Mouse (Mus musculus) embryonic facial prominence, embryonic 14.5 days (tissue): ENCODE results near the gene Rgs19. TPM values are rescaled to one million over a fixed set of nuclear protein-coding genes. Genes with fewer than 3 reads are reported as not detected.

Experiments
- polyA plus RNA-seq: library from polyadenylated mRNA; unstranded; fragments of >200 nt; fragmentation: Nextera tagmentation; extraction: Ambion mirVana; gene quantifications from 2 replicates; pipeline ENCODE4 v1.2.1, GENCODE M21; 2014

The Rgs19 gene
- polyA plus RNA-seq, 1 experiment from 2014 or later, result 82.2 TPM

Other genes starting within 250 kb of the Rgs19 start
- gene Zbtb46, start 234.6 kb downstream of the Rgs19 start, polyA plus RNA-seq, result 5.7 and 5.9 TPM in 2 replicates
- gene Abhd16b, start 200.8 kb downstream of the Rgs19 start, polyA plus RNA-seq, result 0.21 and 0.22 TPM in 2 replicates
- 159 and 164 TPM in 2 replicates for gene Tpd52l2, start 196.8 kb downstream of the Rgs19 start, polyA plus RNA-seq
- 80.4 and 84.2 TPM in 2 replicates for gene Dnajc5, start 173.5 kb downstream of the Rgs19 start, polyA plus RNA-seq
- 45.2 and 49.3 TPM in 2 replicates for gene Uckl1, start 109.1 kb downstream of the Rgs19 start, polyA plus RNA-seq
- gene Prpf6, start 102.1 kb downstream of the Rgs19 start, polyA plus RNA-seq, result 57.4 and 61.7 TPM in 2 replicates
- 42.0 and 46.5 TPM in 2 replicates for gene Zfp512b, start 101.2 kb downstream of the Rgs19 start, polyA plus RNA-seq
- gene Samd10, start 94.8 kb downstream of the Rgs19 start, polyA plus RNA-seq, result 13.1 and 13.2 TPM in 2 replicates
- 0.47 TPM in 1 of 2 replicates, not detected in the other for gene Gm29797, start 36.9 kb downstream of the Rgs19 start, polyA plus RNA-seq
- gene Sox18, start 22.3 kb downstream of the Rgs19 start, polyA plus RNA-seq, result 43.9 and 46.5 TPM in 2 replicates
- 21.2 and 26.8 TPM in 2 replicates for gene Tcea2, start 13.7 kb downstream of the Rgs19 start, polyA plus RNA-seq
- not detected in 2 replicates for gene Lkaaear1, start 4.5 kb upstream of the Rgs19 start, polyA plus RNA-seq
- 2.0 and 2.5 TPM in 2 replicates for gene Oprl1, start 21.0 kb upstream of the Rgs19 start, polyA plus RNA-seq
- gene Myt1, start 69.4 kb upstream of the Rgs19 start, polyA plus RNA-seq, result 0.77 and 1.3 TPM in 2 replicates
- gene Pcmtd2, start 143.9 kb upstream of the Rgs19 start, polyA plus RNA-seq, result 30.6 and 32.5 TPM in 2 replicates
- 55.1 and 59.1 TPM in 2 replicates for gene Polr3k, start 170.4 kb upstream of the Rgs19 start, polyA plus RNA-seq